Mouse (Mus musculus) liver, adult 2 months (tissue): Measurements from ENCODE around the gene Sh3pxd2a.

Source experiments
- CTCF ChIP-seq: fragments of 200-500 bp; IDR thresholded peaks from 2 replicates; pipeline ENCODE4 v1.5.1; 2011; ENCODE audit warnings: low read depth, low read length, control low read depth
- POLR2A ChIP-seq: fragments of 200-500 bp; IDR thresholded peaks from 2 replicates; pipeline ENCODE4 v1.6.1; 2011; ENCODE audit warnings: low read length, control low read depth; ENCODE audit not compliant: insufficient read depth; ENCODE audit errors: extremely low read depth

- TF ChIP-seq POLR2A (no peak), CTCF (no peak)
Measured at GRCm38 (mm10) chr19:47220232-47220631, 244.0 kb downstream of the Sh3pxd2a start.
